Mouse (Mus musculus): ENCODE results near the gene Stox2.

GRCm38 (mm10) chr8:47308176-47308575 lies 138.0 kb downstream of the Stox2 start:
- no peak for TF ChIP-seq CTCF (IDR thresholded peaks at IDR 0.05; ENCODE audit: low read depth)
- TF ChIP-seq EP300 (IDR thresholded peaks at IDR 0.05; ENCODE audit: low read depth) = no peak

Data from liver, postnatal 0 days (tissue).